Mouse (Mus musculus): Measurements from ENCODE around the gene Mxi1. TPM values are rescaled to one million over a fixed set of nuclear protein-coding genes. Genes with fewer than 3 reads are reported as not detected.

Gene Mxi1
- polyA plus RNA-seq, 1 experiment from 2014 or later = 42.7 TPM

DNA sequence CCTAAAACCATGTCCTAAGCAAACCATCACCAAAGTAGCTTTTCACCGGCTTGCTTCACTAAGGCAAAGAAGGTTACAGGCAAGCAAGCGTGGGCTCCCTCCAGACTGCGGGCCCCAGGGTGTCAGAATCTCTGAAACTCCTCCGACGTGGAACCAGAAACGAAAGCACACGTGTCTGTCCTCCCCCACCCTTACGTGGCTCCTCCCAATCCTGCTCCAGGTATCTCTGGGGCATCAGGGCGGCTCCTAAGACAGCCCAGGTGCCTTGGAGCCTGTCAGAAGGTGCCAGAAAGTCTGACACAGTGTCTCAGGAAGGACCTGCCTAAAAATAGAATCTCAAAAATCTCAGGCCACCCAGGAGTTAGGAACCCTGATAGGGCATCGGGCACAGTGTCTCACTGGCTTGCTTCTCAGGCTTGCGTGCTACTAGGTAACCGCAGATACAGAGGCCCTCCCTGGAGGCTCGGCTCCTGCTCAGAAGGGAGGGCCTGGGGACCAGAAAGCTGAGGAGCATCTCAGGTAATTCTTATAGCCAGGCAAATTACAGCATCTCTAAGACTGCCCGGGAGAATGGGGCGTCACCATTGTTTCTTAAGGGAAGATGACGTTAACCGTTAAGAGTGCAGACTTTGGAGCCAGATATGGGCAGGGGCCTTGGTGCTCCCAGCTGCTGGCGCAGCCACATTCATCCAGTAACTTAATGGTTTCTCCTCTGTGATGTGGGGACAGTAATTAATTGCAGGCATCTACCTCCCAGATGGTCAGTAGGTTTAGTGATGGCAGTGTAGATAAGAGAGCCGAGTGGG lies 33.2 kb upstream of the Mxi1 start:
- Histone ChIP-seq H3K9me3 (replicated peaks) (no peaks in the 10 kb centered on the region), H3K4me3 (peak overlapping the region; percentile 19), H3K27ac (ENCODE audit: poor library complexity, severe bottlenecking) (0 out of 2 replicates have a peak overlapping the region, but pooled peaks have one; percentile 11), H3K4me2 (peak overlapping the region; percentile 59), H3K4me1 (replicated peaks) (peaks cover 35% of the 10 kb centered on the region), H3K9ac (peak overlapping the region; percentile 41; the same call in 1 of the 2 replicates), H3K36me3 (no peaks in the 10 kb centered on the region), H3K27me3 (replicated peaks) (no peaks in the 10 kb centered on the region)
- peak; percentile 25; the same call in 1 of the 2 replicates for ATAC-seq (ENCODE audit: insufficient number of reproducible peaks, low FRiP score)
- WGBS = 29% methylated on average over 19 of the region's 19 CpGs

DNA sequence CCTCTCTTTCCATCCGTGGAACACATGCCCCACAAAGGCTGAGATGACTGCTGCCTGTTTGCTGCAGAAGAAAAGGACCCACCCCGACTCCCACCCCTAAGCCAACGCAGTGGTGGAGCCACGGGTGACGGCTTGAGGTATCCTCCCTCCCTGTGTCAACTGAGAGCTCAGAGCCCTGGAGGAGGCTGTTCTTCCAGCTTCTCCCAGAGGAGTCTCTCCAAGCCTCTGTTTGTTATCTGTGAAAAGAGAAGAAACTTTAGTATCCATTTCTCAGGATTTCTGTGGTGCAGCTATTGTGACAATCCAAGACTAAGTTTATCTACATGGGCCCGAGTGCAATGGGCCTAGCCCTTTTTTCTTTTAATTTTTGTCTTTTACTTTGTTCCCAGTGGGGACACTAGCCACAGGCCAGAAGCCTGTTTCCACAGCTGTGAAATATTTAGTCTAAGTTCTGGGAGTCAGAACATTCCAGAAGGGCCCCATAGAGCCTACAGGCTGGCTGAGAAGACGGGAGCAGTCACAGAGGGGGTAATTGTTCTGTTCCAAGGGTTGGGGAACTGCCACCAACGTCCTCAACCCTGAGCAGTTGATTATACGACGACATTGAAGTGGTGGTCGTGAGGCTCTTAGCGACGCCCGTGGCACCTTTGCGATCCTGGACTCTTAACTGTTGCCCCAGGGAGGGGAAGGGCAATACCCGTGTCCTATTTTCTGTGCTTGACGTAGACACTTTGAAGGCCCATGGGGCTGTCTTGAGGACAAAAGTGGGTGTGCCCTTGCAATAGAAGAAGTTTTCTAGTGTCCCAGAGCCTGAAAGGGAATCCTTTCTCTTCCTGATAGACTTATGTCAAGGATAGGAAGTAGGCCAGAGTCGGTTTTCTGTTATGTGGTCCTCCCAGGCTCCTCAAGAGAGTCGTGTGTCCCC lies 31.6 kb upstream of the Mxi1 start:
- H3K4me2 ChIP-seq = no peak overlapping the region
- no peaks in the 10 kb centered on the region for H3K9me3 ChIP-seq (replicated peaks)
- 71% methylated on average over 19 of the region's 19 CpGs for WGBS
- no peak overlapping the region for H3K4me3 ChIP-seq
- no peaks in the 10 kb centered on the region for H3K27me3 ChIP-seq (replicated peaks)
- no peak overlapping the region for H3K9ac ChIP-seq
- no peak overlapping the region for H3K27ac ChIP-seq (ENCODE audit: poor library complexity, severe bottlenecking)
- peaks cover 37% of the 10 kb centered on the region for H3K4me1 ChIP-seq (replicated peaks)
- no peak for ATAC-seq (ENCODE audit: insufficient number of reproducible peaks, low FRiP score)
- no peaks in the 10 kb centered on the region for H3K36me3 ChIP-seq

DNA sequence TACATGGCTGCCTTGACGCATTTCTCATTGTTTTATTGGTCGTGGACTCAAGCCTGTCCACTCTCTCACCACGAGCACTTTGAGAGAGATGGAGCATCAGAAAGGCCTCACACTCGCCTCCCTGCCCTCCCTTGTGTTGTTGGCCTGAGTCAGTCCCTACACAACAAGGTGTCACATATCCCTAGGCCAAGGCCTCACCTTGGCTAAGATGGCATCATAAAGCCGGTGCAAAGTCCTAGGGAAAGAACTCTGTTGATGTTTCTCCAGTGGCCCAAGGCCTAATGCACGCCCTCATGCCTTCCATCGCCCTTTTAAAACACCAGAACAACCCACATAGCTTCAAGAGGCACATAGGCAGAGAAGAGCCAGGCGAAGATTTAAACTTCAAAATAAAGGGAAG lies 30.1 kb upstream of the Mxi1 start:
- Histone ChIP-seq H3K4me2 (no peak overlapping the region), H3K9me3 (replicated peaks) (no peaks in the 10 kb centered on the region), H3K36me3 (no peaks in the 10 kb centered on the region), H3K4me3 (no peak overlapping the region), H3K4me1 (replicated peaks) (peaks cover 46% of the 10 kb centered on the region), H3K27me3 (replicated peaks) (no peaks in the 10 kb centered on the region), H3K27ac (ENCODE audit: poor library complexity, severe bottlenecking) (no peak overlapping the region), H3K9ac (no peak overlapping the region)
- WGBS = 84% methylated on average over 8 of the region's 8 CpGs
- no peak for ATAC-seq (ENCODE audit: insufficient number of reproducible peaks, low FRiP score)

- H3K4me1 ChIP-seq (replicated peaks) = peaks cover 29% of the 10 kb centered on the region
- H3K9ac ChIP-seq = no peak overlapping the region
- H3K9me3 ChIP-seq (replicated peaks) = no peaks in the 10 kb centered on the region
- ATAC-seq (ENCODE audit: insufficient number of reproducible peaks, low FRiP score) = no peak
- H3K4me3 ChIP-seq = no peak overlapping the region
- 80% methylated on average over 10 of the region's 10 CpGs for WGBS
- H3K36me3 ChIP-seq = no peaks in the 10 kb centered on the region
- H3K27me3 ChIP-seq (replicated peaks) = no peaks in the 10 kb centered on the region
- H3K4me2 ChIP-seq = no peak overlapping the region
- H3K27ac ChIP-seq (ENCODE audit: poor library complexity, severe bottlenecking) = no peak overlapping the region
Observed at GRCm38 (mm10) chr19:53282571-53282970, 27.7 kb upstream of the Mxi1 start.

DNA sequence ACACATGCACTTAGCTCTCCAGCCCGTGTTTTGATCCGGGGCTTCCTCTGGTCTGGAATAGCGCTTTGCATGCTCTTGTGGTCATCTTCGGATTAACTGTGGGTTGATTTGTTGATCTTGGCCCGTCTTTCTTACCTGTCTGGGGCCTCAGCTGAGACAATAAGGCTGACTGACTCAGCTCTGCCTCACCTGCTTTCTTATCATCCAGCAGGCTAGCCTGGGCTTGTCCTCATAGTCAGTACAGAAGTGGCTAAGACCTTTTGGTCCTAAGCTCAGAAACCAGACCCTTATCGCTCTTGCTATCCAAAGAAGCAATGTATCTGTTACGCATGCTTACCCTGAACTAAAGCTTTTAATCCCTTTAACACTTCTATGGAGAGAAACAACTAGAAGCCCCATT lies 26.6 kb upstream of the Mxi1 start:
- ATAC-seq (ENCODE audit: insufficient number of reproducible peaks, low FRiP score) = no peak
- Histone ChIP-seq H3K4me1 (replicated peaks) (peaks cover 28% of the 10 kb centered on the region), H3K9me3 (replicated peaks) (no peaks in the 10 kb centered on the region), H3K36me3 (no peaks in the 10 kb centered on the region), H3K9ac (no peak overlapping the region), H3K27ac (ENCODE audit: poor library complexity, severe bottlenecking) (no peak overlapping the region), H3K4me3 (no peak overlapping the region), H3K27me3 (replicated peaks) (no peaks in the 10 kb centered on the region), H3K4me2 (no peak overlapping the region)
- 86% methylated on average over 7 of the region's 7 CpGs for WGBS

DNA sequence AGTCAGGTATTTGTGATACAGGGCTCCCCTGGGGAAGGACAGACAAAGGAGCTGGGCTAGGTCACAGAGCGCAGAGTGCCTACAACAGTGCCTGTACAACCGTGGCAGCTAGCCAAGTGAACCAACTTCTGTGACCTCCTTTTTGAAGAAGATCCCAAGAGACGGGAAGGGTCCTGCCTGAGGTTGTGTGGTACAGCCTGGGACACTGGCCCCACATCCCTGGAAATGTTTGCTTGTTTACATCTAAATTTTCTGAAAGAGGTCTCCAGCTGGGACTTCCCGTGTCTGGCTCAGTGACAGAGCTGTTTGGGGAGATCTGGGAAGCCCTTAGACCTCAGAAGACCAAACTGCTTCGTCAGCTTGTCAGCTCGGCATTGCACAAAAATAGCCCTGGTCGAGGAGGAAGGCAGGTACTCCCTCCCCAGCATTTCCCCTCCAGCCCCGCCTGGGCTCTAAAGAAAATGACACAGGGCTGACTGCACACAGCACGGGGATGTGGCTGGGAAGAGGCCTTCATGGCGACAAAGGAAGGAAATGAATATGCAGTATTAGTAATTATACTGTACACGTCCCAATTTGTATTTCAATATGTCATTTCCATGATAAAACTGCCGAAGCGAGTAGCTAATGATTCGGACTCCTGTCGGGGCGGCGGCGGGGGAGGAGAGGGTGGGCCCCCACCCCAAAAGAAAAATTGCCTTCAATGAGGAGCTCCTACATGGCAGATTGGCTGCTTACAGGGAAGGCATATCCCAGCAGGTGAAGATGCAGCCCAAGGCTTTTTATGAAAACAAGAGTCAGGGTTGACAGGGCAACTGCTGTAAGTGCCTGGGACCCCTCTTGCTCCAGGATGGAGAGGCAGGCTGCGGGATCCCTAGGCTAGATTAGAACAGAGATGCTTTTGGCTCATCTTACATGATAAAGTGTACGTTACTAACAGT lies 25.8 kb upstream of the Mxi1 start:
- Histone ChIP-seq H3K27ac (ENCODE audit: poor library complexity, severe bottlenecking) (no peak overlapping the region; the same call in 1 of the 2 replicates), H3K36me3 (no peaks in the 10 kb centered on the region), H3K4me2 (peak overlapping the region; percentile 35), H3K4me1 (replicated peaks) (peaks cover 23% of the 10 kb centered on the region), H3K27me3 (replicated peaks) (no peaks in the 10 kb centered on the region), H3K9ac (no peak overlapping the region), H3K4me3 (no peak overlapping the region), H3K9me3 (replicated peaks) (no peaks in the 10 kb centered on the region)
- ATAC-seq (ENCODE audit: insufficient number of reproducible peaks, low FRiP score) = peak; percentile 46; the same call in 1 of the 2 replicates
- 33% methylated on average over 20 of the region's 20 CpGs for WGBS

- ATAC-seq (ENCODE audit: insufficient number of reproducible peaks, low FRiP score) = peak; percentile 57; the same call in 1 of the 2 replicates
- WGBS = 62% methylated on average over 23 of the region's 23 CpGs
- H3K27me3 ChIP-seq (replicated peaks) = no peaks in the 10 kb centered on the region
- no peaks in the 10 kb centered on the region for H3K9me3 ChIP-seq (replicated peaks)
- no peaks in the 10 kb centered on the region for H3K36me3 ChIP-seq
- H3K4me3 ChIP-seq = no peak overlapping the region
- H3K4me2 ChIP-seq = no peak overlapping the region
- peak overlapping the region; percentile 39; the same call in 1 of the 2 replicates for H3K27ac ChIP-seq (ENCODE audit: poor library complexity, severe bottlenecking)
- no peak overlapping the region for H3K9ac ChIP-seq
- peaks cover 12% of the 10 kb centered on the region for H3K4me1 ChIP-seq (replicated peaks)
Observed at GRCm38 (mm10) chr19:53296331-53297254, 13.7 kb upstream of the Mxi1 start.

DNA sequence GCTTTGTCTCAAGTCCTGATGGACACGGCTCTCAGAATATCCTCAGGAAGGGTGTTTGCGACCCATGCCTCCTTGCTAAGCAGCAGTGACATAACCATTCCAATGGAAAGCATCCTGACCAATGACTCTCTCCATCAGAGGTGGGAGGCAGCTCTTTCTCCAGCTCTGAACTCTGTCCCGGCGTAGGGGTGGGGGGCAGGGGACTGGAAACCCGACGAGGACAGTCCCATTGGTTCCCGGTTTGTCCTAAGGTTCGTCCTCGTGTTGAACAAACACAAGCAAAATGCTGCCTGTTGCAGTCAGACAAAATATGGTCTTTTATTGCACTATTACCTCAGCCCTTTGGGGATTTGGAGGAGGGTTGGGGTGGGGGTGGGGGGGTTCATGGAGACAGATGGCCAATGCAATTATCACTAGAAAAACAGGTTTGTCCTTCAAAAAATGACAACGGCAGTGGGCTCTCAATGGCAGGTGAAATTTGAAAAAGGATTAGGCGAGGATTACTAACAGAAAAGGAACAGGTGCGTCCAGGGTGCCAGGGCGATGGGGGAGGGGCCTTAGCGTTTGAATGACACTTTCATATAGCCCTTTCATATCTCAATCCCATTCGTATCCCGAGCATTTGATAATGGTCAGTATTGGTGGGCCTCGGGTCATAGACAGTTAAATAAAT lies 11.0 kb upstream of the Mxi1 start:
- 59% methylated on average over 17 of the region's 17 CpGs for WGBS
- no peak overlapping the region for H3K27ac ChIP-seq (ENCODE audit: poor library complexity, severe bottlenecking)
- H3K27me3 ChIP-seq (replicated peaks) = no peaks in the 10 kb centered on the region
- no peak overlapping the region for H3K4me3 ChIP-seq
- H3K9ac ChIP-seq = no peak overlapping the region
- ATAC-seq (ENCODE audit: insufficient number of reproducible peaks, low FRiP score) = no peak
- no peaks in the 10 kb centered on the region for H3K36me3 ChIP-seq
- no peak overlapping the region for H3K4me2 ChIP-seq
- peaks cover 4% of the 10 kb centered on the region; the same call in 1 of the 2 replicates for H3K4me1 ChIP-seq (replicated peaks)
- no peaks in the 10 kb centered on the region for H3K9me3 ChIP-seq (replicated peaks)

DNA sequence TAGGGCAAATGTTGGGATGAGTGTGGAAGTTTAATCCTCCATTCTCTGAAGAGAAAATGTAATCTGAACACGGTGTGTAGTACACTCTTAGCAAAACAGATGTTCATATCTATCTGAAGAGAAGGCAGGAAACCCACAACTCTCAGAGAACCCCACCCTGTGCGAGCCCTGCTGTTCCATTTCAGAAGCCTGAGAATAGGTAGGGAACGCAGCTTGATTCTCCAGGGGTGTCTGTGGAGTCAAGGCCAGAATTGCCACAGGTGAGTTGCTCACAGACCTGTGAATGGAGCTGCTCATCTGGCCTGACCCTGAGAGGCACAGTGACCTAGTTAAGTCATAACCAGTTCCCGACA lies 10.5 kb upstream of the Mxi1 start:
- H3K4me3 ChIP-seq = no peak overlapping the region
- no peaks in the 10 kb centered on the region for H3K27me3 ChIP-seq (replicated peaks)
- no peak overlapping the region for H3K27ac ChIP-seq (ENCODE audit: poor library complexity, severe bottlenecking)
- H3K9me3 ChIP-seq (replicated peaks) = no peaks in the 10 kb centered on the region
- H3K9ac ChIP-seq = no peak overlapping the region
- 81% methylated on average over 4 of the region's 4 CpGs for WGBS
- no peak overlapping the region for H3K4me2 ChIP-seq
- no peaks in the 10 kb centered on the region for H3K36me3 ChIP-seq
- peaks cover 4% of the 10 kb centered on the region; the same call in 1 of the 2 replicates for H3K4me1 ChIP-seq (replicated peaks)
- ATAC-seq (ENCODE audit: insufficient number of reproducible peaks, low FRiP score) = no peak
